ENCODE assay signal across 8 mouse cellular contexts in the genomic region with DNA sequence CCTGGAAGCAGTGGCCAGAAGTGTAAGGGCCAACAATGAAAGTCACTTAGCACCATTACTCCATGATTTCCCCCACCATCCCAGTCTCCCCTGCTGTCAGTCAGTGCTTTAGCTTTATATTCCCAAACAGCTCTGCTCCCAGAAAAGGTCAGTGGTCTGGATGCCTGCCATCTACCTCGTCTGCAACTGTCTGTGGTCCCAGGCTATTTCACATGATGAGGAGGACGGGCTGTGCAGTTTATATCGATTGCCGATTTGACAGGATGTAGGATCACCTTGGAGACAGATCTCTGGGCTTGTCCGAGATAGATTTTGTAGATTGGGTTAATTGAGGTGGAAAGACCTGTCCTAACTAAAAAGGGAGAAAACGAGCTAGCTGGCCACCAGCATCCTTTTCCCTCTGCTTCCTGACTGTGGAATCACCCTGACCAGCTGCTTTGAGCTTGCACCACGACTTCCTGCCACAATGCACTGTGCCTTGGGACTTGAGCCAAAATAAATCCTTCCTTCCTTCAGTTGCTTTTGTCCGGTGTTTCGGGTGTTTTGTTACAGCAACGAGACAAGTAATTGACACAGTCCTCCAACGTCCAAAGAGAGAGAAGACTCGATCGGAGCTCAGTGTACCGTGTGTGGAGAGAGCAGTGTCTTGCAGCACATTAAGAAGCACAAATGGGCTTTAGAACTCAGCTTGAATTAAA. TPM values are rescaled to one million over a fixed set of nuclear protein-coding genes. Genes with fewer than 3 reads are reported as not detected.
DNase-seq lines count a peak whose midpoint lies in the region; ATAC-seq lines count a peak whose summit lies in the region.

No protein-coding gene starts in this region.

- no peaks in the 10 kb centered on the region for H3K36me3 ChIP-seq in hindbrain, embryonic 12.5 days
- H3K36me3 ChIP-seq in hindbrain, embryonic 16.5 days (ENCODE audit: control insufficient read depth, insufficient read depth, low read length): no peaks in the 10 kb centered on the region
- H3K36me3 ChIP-seq in limb, embryonic 10.5 days: no peaks in the 10 kb centered on the region
- no peaks in the 10 kb centered on the region for H3K36me3 ChIP-seq in midbrain, embryonic 15.5 days (replicated peaks)
- no peaks in the 10 kb centered on the region for H3K36me3 ChIP-seq in hindbrain, embryonic 11.5 days (ENCODE audit: control insufficient read depth, insufficient read depth, low read length)

- H3K27ac ChIP-seq in hindbrain, embryonic 12.5 days: peak overlapping the region; percentile 14; the same call in 1 of the 2 replicates
- no peak overlapping the region for H3K27ac ChIP-seq in hindbrain, embryonic 16.5 days (ENCODE audit: low read depth, low read length)
- H3K27ac ChIP-seq in limb, embryonic 10.5 days: peak overlapping the region; percentile 58; the same call in 1 of the 2 replicates
- no peak overlapping the region for H3K27ac ChIP-seq in midbrain, embryonic 15.5 days
- H3K27ac ChIP-seq in hindbrain, embryonic 11.5 days (ENCODE audit: low read depth, low read length): no peak overlapping the region

- no peak for ATAC-seq in hindbrain, embryonic 12.5 days (ENCODE audit: low FRiP score)
- no peak for ATAC-seq in hindbrain, embryonic 16.5 days
- 0 out of 2 replicates have a peak, but pooled peaks have one; percentile 6 for ATAC-seq in common myeloid progenitor, adult 5-6 weeks (replicated peaks; ENCODE audit: low read depth, poor library complexity, severe bottlenecking)
- no peak for ATAC-seq in midbrain, embryonic 15.5 days (replicated peaks)
- ATAC-seq in hindbrain, embryonic 11.5 days (ENCODE audit: low FRiP score): no peak

- peak; percentile 96 for DNase-seq in 416B (ENCODE audit: low read depth)
- DNase-seq in limb, embryonic 10.5 days (ENCODE audit: low spot score): no peak
- DNase-seq in adrenal gland, adult 2 months: no peak
- DNase-seq in hindbrain, embryonic 11.5 days (ENCODE audit: low spot score): no peak

- H3K4me3 ChIP-seq in hindbrain, embryonic 12.5 days: no peak overlapping the region
- no peak overlapping the region for H3K4me3 ChIP-seq in hindbrain, embryonic 16.5 days (ENCODE audit: low read length)
- H3K4me3 ChIP-seq in limb, embryonic 10.5 days: no peak overlapping the region
- H3K4me3 ChIP-seq in midbrain, embryonic 15.5 days: no peak overlapping the region
- no peak overlapping the region for H3K4me3 ChIP-seq in hindbrain, embryonic 11.5 days (ENCODE audit: low read depth, low read length)

- H3K9ac ChIP-seq in hindbrain, embryonic 12.5 days: no peak overlapping the region
- no peak overlapping the region for H3K9ac ChIP-seq in hindbrain, embryonic 16.5 days (ENCODE audit: low read depth, low read length)
- no peak overlapping the region for H3K9ac ChIP-seq in midbrain, embryonic 15.5 days
- H3K9ac ChIP-seq in hindbrain, embryonic 11.5 days (ENCODE audit: low read depth, low read length): no peak overlapping the region

- WGBS in hindbrain, embryonic 12.5 days: 44% methylated on average over 14 of the region's 14 CpGs
- 32% methylated on average over 14 of the region's 14 CpGs for WGBS in hindbrain, embryonic 16.5 days
- 67% methylated on average over 14 of the region's 14 CpGs for WGBS in limb, embryonic 10.5 days
- 47% methylated on average over 14 of the region's 14 CpGs for WGBS in midbrain, embryonic 15.5 days
- WGBS in hindbrain, embryonic 11.5 days: 68% methylated on average over 14 of the region's 14 CpGs

- peaks cover 17% of the 10 kb centered on the region for H3K4me1 ChIP-seq in hindbrain, embryonic 12.5 days
- H3K4me1 ChIP-seq in hindbrain, embryonic 16.5 days (ENCODE audit: control insufficient read depth, insufficient read depth, low read depth, low read length): peaks cover 14% of the 10 kb centered on the region
- H3K4me1 ChIP-seq in limb, embryonic 10.5 days: peaks cover 48% of the 10 kb centered on the region
- H3K4me1 ChIP-seq in midbrain, embryonic 15.5 days: peaks cover 13% of the 10 kb centered on the region
- peaks cover 5% of the 10 kb centered on the region for H3K4me1 ChIP-seq in hindbrain, embryonic 11.5 days (replicated peaks; ENCODE audit: control insufficient read depth, insufficient read depth, low read length)

- H3K9me3 ChIP-seq in hindbrain, embryonic 12.5 days (replicated peaks): no peaks in the 10 kb centered on the region
- no peaks in the 10 kb centered on the region for H3K9me3 ChIP-seq in hindbrain, embryonic 16.5 days (ENCODE audit: control insufficient read depth, low read length)
- H3K9me3 ChIP-seq in limb, embryonic 10.5 days (replicated peaks): no peaks in the 10 kb centered on the region
- H3K9me3 ChIP-seq in midbrain, embryonic 15.5 days: no peaks in the 10 kb centered on the region
- H3K9me3 ChIP-seq in hindbrain, embryonic 11.5 days (ENCODE audit: control insufficient read depth, low read length): no peaks in the 10 kb centered on the region

- H3K27me3 ChIP-seq in hindbrain, embryonic 12.5 days: no peaks in the 10 kb centered on the region
- H3K27me3 ChIP-seq in hindbrain, embryonic 16.5 days (replicated peaks; ENCODE audit: control insufficient read depth, insufficient read depth, low read length): no peaks in the 10 kb centered on the region
- H3K27me3 ChIP-seq in limb, embryonic 10.5 days (ENCODE audit: low read depth, poor library complexity, severe bottlenecking): no peaks in the 10 kb centered on the region
- H3K27me3 ChIP-seq in midbrain, embryonic 15.5 days (replicated peaks): no peaks in the 10 kb centered on the region
- H3K27me3 ChIP-seq in hindbrain, embryonic 11.5 days (ENCODE audit: control insufficient read depth, insufficient read depth, low read length): no peaks in the 10 kb centered on the region

- H3K4me2 ChIP-seq in hindbrain, embryonic 12.5 days (replicated peaks): no peak overlapping the region
- no peak overlapping the region for H3K4me2 ChIP-seq in hindbrain, embryonic 16.5 days (ENCODE audit: low read length)
- H3K4me2 ChIP-seq in midbrain, embryonic 15.5 days: no peak overlapping the region
- no peak overlapping the region for H3K4me2 ChIP-seq in hindbrain, embryonic 11.5 days (replicated peaks; ENCODE audit: low read depth, low read length)

RNA-seq across cellular contexts. Expression of a gene that starts 16.6 kb away (rescaled TPM):
- 6.2 and 7.3 TPM in 2 replicates for polyA plus RNA-seq in hindbrain, embryonic 12.5 days (2016; fragmentation: Nextera tagmentation; extraction: Ambion mirVana)
- 7.4 and 7.6 TPM in 2 replicates for polyA plus RNA-seq in hindbrain, embryonic 16.5 days (2015; fragmentation: Nextera tagmentation; extraction: Ambion mirVana)
- total RNA-seq in common myeloid progenitor, adult 5-6 weeks (2017): 18.4 and 30.1 TPM in 2 replicates
- 2.8 and 2.9 TPM in 2 replicates for polyA plus RNA-seq in limb, embryonic 10.5 days (2016; fragmentation: Nextera tagmentation; extraction: Ambion mirVana)
- 1 to 10 TPM; 5.2 to 7.9 TPM for total RNA-seq in adrenal gland, adult 2 months (2021)
- 2.1 and 4.9 TPM in 2 replicates for polyA plus RNA-seq in adrenal gland, adult 2 months (2012; rRNA removed)
- 4.8 and 5.3 TPM in 2 replicates for polyA plus RNA-seq in midbrain, embryonic 15.5 days (2015; fragmentation: Nextera tagmentation; extraction: Ambion mirVana)
- polyA plus RNA-seq in hindbrain, embryonic 11.5 days (2014; fragmentation: Nextera tagmentation; extraction: Ambion mirVana): 7.3 and 7.9 TPM in 2 replicates

Comparison
In these comparisons a context has a peak if more than half of its experiments do, and no peak if none do; other contexts are left out.
1. H3K27ac ChIP-seq: peak in hindbrain, embryonic 12.5 days (single experiment) and limb, embryonic 10.5 days (single experiment); none in hindbrain, embryonic 16.5 days (single experiment), midbrain, embryonic 15.5 days (single experiment) and hindbrain, embryonic 11.5 days (single experiment).